Mouse (Mus musculus) limb, embryonic 14.5 days (tissue): ENCODE results near the gene Pnpt1. TPM values are rescaled to one million over a fixed set of nuclear protein-coding genes. Genes with fewer than 3 reads are reported as not detected.

ENCODE experiments used
- ATAC-seq: fragments of 200-750 bp; cut with Nextera tagmentation; 2 replicates; pipeline ENCODE4 v1.8.0; 2017; ENCODE audit warnings: low read depth, moderate number of reproducible peaks, moderate TSS enrichment; ENCODE audit not compliant: low FRiP score
- DNase-seq: peaks from one replicate; pipeline ENCODE4 v3.0.0-alpha.2; 2015; ENCODE audit warnings: low spot score
- H3K27ac ChIP-seq: fragments of 300-500 bp; sonication (generic); replicated peaks from 2 replicates; pipeline ENCODE4 v1.5.1; 2014; ENCODE audit warnings: low read depth, mild to moderate bottlenecking, low read length, moderate library complexity, mixed read lengths
- H3K27me3 ChIP-seq: fragments of 300-500 bp; sonication (generic); 2 replicates; pipeline ENCODE4 v1.6.1; 2014; ENCODE audit warnings: low read length, mixed read lengths; ENCODE audit not compliant: control insufficient read depth, insufficient read depth
- H3K36me3 ChIP-seq: fragments of 300-500 bp; sonication (generic); 2 replicates; pipeline ENCODE4 v1.6.1; 2014; ENCODE audit warnings: mild to moderate bottlenecking, low read length, moderate library complexity, mixed read lengths; ENCODE audit not compliant: control insufficient read depth, insufficient read depth
- H3K4me1 ChIP-seq: fragments of 300-500 bp; sonication (generic); 2 replicates; pipeline ENCODE4 v1.6.1; 2014; ENCODE audit warnings: antibody characterized with exemption, low read length, mixed read lengths; ENCODE audit not compliant: control insufficient read depth, insufficient read depth
- H3K4me2 ChIP-seq: fragments of 300-500 bp; sonication (generic); replicated peaks from 2 replicates; pipeline ENCODE4 v1.6.1; 2014; ENCODE audit warnings: low read depth, mild to moderate bottlenecking, low read length, moderate library complexity; ENCODE audit not compliant: severe bottlenecking
- H3K4me3 ChIP-seq: fragments of 300-500 bp; sonication (generic); replicated peaks from 2 replicates; pipeline ENCODE4 v1.5.1; 2014; ENCODE audit warnings: low read length
- H3K9ac ChIP-seq: fragments of 300-500 bp; sonication (generic); 2 replicates; pipeline ENCODE4 v1.6.1; 2014; ENCODE audit warnings: mild to moderate bottlenecking, low read depth, low read length, moderate library complexity; ENCODE audit not compliant: severe bottlenecking
- H3K9me3 ChIP-seq: fragments of 300-500 bp; sonication (generic); 2 replicates; pipeline ENCODE4 v1.6.1; 2016; ENCODE audit warnings: low read length; ENCODE audit not compliant: control insufficient read depth
- POLR2A ChIP-seq: fragments of 200-500 bp; IDR thresholded peaks from 2 replicates; pipeline ENCODE4 v1.8.0; 2012; ENCODE audit warnings: inconsistent platforms, mild to moderate bottlenecking, moderate library complexity, borderline replicate concordance; ENCODE audit not compliant: insufficient read depth, insufficient read length; ENCODE audit errors: extremely low read depth
- WGBS: fragments of 180-500 bp; shearing (Covaris S2); extraction: QIAGEN DNeasy Blood & Tissue Kit; methylation state at CpG from one replicate; pipeline ENCODE4 v1.1.7; 2014; 5-methylcytosine and 5-hydroxymethylcytosine counted together
- polyA plus RNA-seq, 2 experiments: library from polyadenylated mRNA; depleted of rRNA in 1 of 2; stranded (reverse) in 1 of 2; unstranded in 1 of 2; fragments of >200 nt; fragmentation: Nextera tagmentation in 1 of 2; extraction: Ambion mirVana in 1 of 2; gene quantifications; 2 replicates each; pipeline versions ENCODE4 v1.2.1 to v1.2.3; 2012 to 2014

Gene Pnpt1
- polyA plus RNA-seq, 2 experiments = 32.2 to 37.4 TPM

DNA sequence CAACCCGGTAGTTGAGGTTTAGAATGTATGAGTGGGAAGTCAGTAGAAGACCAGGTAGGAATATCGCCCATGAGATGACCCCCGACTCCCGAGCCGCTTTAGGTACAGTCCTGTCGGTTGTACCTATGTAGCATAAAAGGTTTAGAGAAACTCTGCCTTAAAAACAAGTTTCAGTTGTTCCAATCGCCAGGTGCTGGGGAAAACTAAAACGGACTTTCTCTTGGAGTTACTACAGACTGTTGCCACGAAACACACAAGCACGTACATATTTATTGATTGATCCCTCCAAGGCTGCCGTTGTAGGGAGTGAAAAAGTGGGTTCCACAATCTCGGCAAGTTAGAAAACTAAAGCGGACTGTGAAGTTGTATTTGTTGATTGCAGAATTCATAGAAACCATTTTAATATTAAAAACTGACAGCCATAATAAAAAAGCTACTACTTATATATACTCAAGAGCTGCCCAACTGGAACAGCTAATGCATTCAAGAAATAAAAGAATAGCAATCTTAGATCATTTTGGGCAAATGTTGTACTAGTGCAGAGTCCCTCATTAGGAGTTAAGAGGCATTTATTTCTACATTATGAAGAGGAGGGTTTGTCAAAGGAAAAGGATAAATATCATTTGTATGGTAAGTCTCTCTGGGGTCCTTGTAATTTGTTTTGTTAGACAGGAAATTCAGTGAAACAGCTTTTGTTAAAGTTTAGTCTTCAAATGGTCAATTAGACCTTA lies 43.3 kb downstream of the Pnpt1 start:
- peaks cover 6% of the 10 kb centered on the region; the same call in 1 of the 2 replicates for H3K36me3 ChIP-seq
- H3K4me3 ChIP-seq = peak overlapping the region; percentile 99
- peak overlapping the region; percentile 69 for H3K4me2 ChIP-seq
- DNase-seq (peak; percentile 3), ATAC-seq (peak; percentile 0; the same call in 1 of the 2 replicates)
- no peak for TF ChIP-seq POLR2A
- H3K9me3 ChIP-seq = no peaks in the 10 kb centered on the region
- peak overlapping the region; percentile 99 for H3K27ac ChIP-seq
- H3K4me1 ChIP-seq = peaks cover 7% of the 10 kb centered on the region
- no peaks in the 10 kb centered on the region for H3K27me3 ChIP-seq
- 5% methylated on average over 13 of the region's 13 CpGs for WGBS
- H3K9ac ChIP-seq = peak overlapping the region; percentile 100

DNA sequence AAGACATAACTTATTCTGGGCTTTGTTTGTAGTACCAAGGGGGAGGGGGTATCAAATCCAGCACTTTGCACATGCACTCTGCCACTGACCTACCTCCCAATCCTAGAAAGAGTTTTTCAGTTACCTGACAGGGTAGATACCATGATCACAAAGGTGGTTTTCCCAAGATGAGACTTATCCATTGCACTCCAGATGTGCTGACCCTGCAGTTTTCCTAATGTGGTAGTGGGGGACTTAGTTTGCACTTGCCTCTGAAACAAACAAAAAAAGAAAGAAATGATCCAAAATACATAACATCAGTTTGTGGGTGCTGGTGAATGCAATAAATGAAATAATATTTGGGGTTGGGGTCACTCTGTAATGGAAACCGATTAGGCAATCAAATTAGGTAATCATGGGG lies 48.8 kb downstream of the Pnpt1 start:
- no peak overlapping the region for H3K27ac ChIP-seq
- no peak for ATAC-seq
- WGBS = 92% methylated on average over 1 of the region's 1 CpGs

DNA sequence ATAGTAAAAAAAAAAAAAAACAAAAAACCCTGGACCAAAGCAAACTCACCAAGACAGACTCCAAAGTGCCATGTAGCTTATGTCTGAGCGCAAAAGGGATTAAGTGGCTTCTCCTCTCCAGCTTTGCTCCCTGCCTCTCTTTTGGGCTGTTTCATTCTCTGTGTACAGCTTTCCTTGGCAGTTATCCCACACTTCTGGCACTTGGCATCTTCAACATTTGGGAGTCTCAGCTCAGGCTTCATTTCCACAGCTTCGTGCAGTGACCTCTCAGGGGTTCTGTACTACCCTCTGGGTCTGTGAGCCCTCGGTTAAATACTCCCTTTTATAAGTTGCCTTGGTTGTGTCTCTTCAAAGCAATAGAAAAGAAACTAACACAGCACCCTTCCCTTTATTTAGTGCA lies 50.1 kb downstream of the Pnpt1 start:
- no peak overlapping the region for H3K4me2 ChIP-seq
- H3K27me3 ChIP-seq = no peaks in the 10 kb centered on the region
- DNase-seq (no peak), ATAC-seq (no peak)
- no peak for TF ChIP-seq POLR2A
- H3K4me1 ChIP-seq = no peaks in the 10 kb centered on the region
- H3K27ac ChIP-seq = no peak overlapping the region
- H3K9me3 ChIP-seq = no peaks in the 10 kb centered on the region
- no peak overlapping the region for H3K9ac ChIP-seq
- H3K36me3 ChIP-seq = peaks cover 38% of the 10 kb centered on the region
- no peak overlapping the region for H3K4me3 ChIP-seq
- 80% methylated on average over 3 of the region's 3 CpGs for WGBS

More for the DNA sequence above, 48.8 kb downstream of the Pnpt1 start:
- Histone ChIP-seq H3K4me2 (no peak overlapping the region), H3K36me3 (peaks cover 27% of the 10 kb centered on the region), H3K4me1 (no peaks in the 10 kb centered on the region), H3K4me3 (no peak overlapping the region), H3K9ac (no peak overlapping the region), H3K9me3 (no peaks in the 10 kb centered on the region), H3K27me3 (no peaks in the 10 kb centered on the region)
- no peak for DNase-seq
- TF ChIP-seq POLR2A = no peak

DNA sequence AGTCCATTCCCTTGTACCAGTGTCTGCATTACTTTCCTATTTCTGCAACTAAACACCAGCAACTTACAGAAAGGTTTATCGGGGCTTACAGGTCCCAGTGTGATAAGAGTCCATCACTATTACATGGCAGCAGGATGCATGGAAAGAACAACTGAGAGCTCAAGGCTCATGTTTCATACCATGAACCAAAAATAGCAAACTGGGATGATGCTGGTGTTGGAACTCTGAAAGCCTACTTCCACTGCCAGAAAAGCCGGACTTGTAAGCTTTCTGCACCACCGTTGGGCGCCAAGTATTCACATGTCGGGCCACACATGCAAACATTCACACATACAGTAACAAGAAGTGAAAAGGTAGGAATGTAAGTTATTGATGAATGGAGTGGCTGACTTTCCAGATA lies 51.2 kb downstream of the Pnpt1 start:
- Histone ChIP-seq H3K36me3 (peaks cover 46% of the 10 kb centered on the region), H3K27me3 (no peaks in the 10 kb centered on the region), H3K4me3 (no peak overlapping the region), H3K9me3 (no peaks in the 10 kb centered on the region), H3K4me2 (no peak overlapping the region), H3K27ac (no peak overlapping the region), H3K4me1 (no peaks in the 10 kb centered on the region), H3K9ac (no peak overlapping the region)
- DNase-seq = no peak
- no peak for ATAC-seq
- WGBS = 95% methylated on average over 5 of the region's 5 CpGs
- no peak for TF ChIP-seq POLR2A

DNA sequence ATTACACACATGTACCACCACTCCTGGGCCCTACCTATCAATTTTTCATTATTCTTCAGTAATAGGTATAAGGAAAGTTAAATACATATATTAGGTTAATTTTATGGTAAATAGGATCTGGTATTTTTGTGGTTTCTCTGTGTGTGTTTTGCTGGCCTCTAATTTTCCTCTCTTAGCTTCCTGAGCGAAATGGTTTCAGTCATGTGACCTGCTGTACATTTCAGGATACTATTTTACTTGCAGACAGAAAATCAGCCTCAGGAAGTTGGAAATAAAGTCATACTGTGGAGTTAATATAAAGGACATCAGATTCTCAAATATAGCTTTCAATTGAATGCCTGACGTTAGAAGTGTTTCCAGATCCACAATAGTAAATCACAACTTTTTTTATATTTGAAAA lies 58.4 kb downstream of the Pnpt1 start:
- H3K4me2 ChIP-seq = no peak overlapping the region
- WGBS = 77% methylated on average over 2 of the region's 2 CpGs
- TF ChIP-seq POLR2A = no peak
- no peak for ATAC-seq
- H3K9me3 ChIP-seq = no peaks in the 10 kb centered on the region
- no peaks in the 10 kb centered on the region for H3K27me3 ChIP-seq
- no peak overlapping the region for H3K9ac ChIP-seq
- no peak overlapping the region for H3K27ac ChIP-seq
- no peaks in the 10 kb centered on the region for H3K4me1 ChIP-seq
- peaks cover 64% of the 10 kb centered on the region for H3K36me3 ChIP-seq
- DNase-seq = no peak
- no peak overlapping the region for H3K4me3 ChIP-seq

DNA sequence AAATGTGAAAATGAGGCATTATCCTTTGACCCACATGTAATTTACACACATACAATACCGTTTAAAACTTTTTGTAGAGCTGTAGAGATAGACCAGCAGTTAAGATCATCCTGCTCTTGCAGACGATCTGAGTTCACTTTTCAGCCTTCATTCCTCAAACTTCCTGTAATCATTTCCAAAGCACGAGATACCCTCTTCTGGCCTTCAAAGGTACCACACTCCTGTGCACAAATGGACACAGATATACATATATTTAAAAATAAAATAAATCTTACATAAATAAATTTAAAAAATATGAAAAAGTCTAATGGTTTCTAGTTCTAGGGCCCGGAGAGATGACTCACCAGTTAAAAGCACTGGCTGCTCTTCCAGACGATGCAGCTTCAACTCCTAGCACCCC lies 73.1 kb downstream of the Pnpt1 start:
- H3K36me3 ChIP-seq = peaks cover 55% of the 10 kb centered on the region
- H3K4me1 ChIP-seq = no peaks in the 10 kb centered on the region
- H3K9me3 ChIP-seq = no peaks in the 10 kb centered on the region
- H3K4me3 ChIP-seq = no peak overlapping the region
- no peak overlapping the region for H3K4me2 ChIP-seq
- no peak for DNase-seq
- ATAC-seq = no peak
- WGBS = 82% methylated on average over 5 of the region's 5 CpGs
- no peak for TF ChIP-seq POLR2A
- no peaks in the 10 kb centered on the region for H3K27me3 ChIP-seq
- no peak overlapping the region for H3K9ac ChIP-seq
- no peak overlapping the region for H3K27ac ChIP-seq
